Mouse (Mus musculus) embryo, embryonic 11 days (tissue): ENCODE results near the gene Rad9a.

ENCODE experiments used
- DNase-seq: peaks from one replicate; pipeline ENCODE4 v3.0.0-alpha.2; 2015

Gene Rad9a

GRCm38 (mm10) chr19:4217855-4218254 is 16.4 kb upstream of the Rad9a start:
- DNase-seq, result no peak

GRCm38 (mm10) chr19:4217140-4217539 is 15.7 kb upstream of the Rad9a start:
- no peak for DNase-seq

DNA sequence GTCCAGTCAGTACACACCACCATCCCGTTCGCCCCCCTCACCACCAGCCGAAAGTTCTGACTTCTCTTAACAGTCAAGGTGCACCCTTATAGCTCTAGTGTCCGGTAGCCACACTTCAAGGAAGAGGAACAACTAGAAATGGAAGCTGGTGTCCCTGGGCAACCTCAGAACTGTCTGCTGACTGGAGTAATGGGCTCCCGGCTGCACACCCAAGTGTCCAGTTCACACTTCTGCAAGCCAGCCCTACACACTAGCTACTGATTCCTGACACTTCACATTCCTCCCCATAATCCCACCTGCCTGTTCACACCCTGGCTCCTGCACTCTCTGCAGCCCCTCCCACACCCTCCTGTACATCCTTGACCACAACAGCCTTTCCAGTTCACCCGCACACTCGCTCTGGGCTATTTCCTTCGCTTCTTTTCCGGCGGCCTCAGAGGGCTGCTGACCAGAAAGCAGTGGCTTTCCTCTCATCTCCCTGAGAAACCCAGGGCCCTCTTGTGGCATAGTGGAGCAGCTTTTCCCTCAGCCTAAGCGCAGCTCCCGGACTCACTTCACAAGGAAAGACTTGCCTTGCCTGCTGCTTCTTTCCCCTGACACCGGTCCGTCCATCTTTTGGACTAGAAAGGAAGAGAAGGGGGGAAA is 14.7 kb upstream of the Rad9a start:
- peak; percentile 75 for DNase-seq

DNA sequence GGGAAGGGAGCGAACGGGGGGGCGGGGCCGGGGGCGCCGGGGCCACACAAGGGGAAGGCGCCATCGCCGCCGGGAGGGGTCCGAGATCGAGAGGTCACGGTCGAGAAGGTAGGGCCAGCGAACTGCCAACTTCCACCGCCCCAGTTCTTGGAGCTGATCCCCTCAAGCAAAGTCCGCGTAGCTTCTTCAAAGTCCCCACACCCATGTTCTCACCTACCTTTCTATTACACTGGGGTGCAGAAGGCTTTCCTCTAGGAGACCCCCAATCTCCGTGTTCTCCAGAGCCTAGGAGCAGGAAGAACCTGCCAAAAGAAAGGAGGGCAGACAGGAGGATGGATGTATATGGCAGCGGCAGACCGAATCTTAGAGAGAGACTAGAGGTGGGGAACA is 14.0 kb upstream of the Rad9a start:
- no peak for DNase-seq

- DNase-seq, result peak; percentile 67
These were observed 13.4 kb upstream of the Rad9a start for GRCm38 (mm10) chr19:4214771-4215450.

DNA sequence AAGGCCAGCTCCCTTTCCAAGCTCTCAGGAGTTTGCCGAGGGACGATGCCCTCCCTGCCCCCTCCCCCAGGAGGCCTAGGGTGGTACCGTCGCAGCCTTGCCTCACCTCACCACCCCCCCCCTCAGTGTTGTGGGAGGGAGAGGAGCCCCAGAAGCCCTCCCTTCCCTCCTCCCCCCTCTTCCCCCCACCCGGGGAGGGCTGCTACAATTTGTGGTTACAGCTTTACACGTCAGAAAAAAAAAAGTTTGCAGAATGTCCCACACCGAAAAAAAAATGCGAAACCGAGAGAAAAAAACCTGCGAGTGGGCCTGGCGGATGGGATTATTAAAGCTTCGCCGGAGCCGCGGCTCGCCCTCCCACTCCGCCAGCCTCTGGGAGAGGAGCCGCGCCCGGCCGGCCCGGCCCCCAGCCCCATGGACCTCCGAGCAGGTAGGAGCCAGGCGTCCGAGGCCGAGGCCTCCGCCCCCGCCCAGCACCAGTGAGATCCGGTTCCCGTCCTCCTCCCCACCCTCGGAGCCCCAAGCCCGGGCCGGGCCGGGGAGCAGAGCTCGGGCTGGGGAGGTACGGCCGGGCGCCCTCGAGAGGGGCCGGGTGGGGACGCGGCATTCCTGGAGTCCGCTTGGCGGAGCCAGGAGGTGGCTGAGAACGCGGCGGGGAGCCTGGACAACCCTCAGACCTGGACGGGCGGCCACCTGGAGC is 12.8 kb upstream of the Rad9a start, which contains the start of the genes Clcf1 and AC109138.7:
Gene Clcf1, plus strand, starts transcription at position 168 of the 700 bp plus-strand sequence.
Gene AC109138.7, plus strand, starts transcription at position 287 of the 700 bp plus-strand sequence.
- peak; percentile 74 for DNase-seq

GRCm38 (mm10) chr19:4213524-4213974 is 12.1 kb upstream of the Rad9a start:
- DNase-seq, result no peak

GRCm38 (mm10) chr19:4211891-4212588 is 10.6 kb upstream of the Rad9a start:
- no peak for DNase-seq

DNA sequence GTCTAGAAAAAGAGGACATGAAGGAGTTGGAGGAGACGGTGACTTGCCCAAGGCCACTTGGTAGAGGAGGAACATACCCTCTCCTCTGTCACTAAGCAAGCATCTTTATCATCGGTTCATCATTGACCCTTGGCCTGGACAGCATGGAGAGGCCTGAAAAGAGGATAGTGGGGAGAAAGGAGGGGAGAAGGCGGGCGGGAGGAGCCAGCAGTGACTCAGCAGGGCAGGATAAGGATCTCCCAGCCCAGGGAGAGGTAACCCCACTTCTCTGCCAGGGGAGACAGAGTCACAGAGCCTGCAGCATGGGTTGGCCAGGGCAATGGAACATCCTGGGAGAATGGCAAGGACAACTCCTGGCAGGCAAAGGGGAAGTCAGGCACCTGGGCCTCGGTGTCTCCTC is 7.1 kb upstream of the Rad9a start:
- no peak for DNase-seq

DNA sequence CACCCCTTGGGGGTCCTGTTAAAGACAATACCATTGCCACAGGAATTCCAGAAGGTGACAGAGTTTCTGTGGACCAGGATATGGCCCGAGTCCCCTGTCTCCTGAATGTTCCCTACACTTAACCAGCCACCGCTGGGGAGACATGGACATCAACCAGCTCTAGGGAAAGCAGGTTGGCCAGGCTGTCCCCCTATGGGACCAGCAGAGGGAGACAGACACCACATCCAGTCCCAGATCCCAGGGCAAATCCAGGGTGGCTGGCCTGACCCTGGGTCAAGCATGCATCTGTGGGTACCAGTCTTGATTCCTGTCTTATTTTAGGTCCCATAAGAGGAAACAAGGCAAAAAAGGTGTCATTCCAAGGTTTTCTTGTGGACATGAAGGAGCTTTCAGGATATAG is 5.5 kb upstream of the Rad9a start:
- peak; percentile 85 for DNase-seq

DNA sequence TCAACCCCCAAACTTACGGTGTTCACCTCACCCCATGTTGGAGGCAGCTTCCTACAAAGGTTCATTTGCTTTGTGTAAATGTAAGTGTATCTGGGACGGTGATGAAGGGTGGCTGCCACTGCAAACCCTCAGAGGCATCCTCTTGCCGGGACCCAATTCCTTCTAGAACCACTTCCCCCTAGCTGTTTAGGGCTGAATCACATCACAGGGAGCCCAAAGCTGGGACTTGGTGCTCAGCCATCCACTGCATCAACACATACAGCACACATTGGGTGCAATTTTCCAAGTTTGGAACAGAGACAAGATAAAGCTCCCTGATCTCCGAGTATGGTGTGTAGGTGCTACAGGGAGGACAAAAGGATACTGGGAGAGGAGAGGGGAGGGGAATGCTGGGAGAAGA is 3.4 kb upstream of the Rad9a start:
- DNase-seq, result no peak

- DNase-seq, result no peak
These were observed 2.3 kb upstream of the Rad9a start for GRCm38 (mm10) chr19:4203604-4204326.

DNA sequence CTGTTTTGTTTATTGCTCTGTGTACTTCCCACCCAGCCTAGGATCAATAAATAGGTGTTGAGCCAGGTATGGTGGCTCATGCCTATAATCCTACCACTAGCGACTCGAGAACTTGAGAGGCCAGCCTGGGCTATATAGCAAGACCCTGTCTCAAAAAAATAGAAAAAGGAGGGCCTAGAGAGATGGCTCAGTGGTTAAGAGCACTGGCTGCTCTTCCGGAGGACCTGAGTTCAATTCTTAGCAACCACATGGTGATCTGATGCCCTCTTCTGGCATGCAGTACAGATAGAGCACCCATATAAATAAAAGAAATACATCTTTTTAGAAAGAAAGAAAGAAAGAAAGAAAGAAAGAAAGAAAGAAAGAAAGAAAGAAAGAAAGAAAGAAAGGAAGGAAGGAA is 1.7 kb upstream of the Rad9a start:
- DNase-seq, result no peak

DNA sequence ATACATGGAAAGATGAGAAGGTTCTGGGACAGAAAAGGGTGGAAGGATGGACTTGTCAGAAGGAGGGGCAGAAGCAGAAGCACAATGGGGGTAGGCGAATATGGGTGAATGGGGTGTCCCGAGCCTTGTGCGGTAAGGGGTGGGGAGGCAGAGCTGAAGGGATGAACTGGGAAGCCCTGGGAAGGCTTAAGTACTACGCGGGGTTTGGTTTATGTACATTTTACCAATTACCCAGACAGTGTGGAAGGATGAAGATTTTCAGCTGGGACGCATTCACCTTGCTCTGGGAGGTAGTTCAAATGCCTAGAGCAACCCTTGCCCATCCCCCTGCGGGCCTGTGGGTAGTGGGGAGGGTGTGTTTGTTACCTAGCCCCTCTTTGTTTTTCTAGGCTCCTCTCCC is 687 bp upstream of the Rad9a start:
- no peak for DNase-seq

- DNase-seq, result no peak
These were observed 4.3 kb downstream of the Rad9a start for GRCm38 (mm10) chr19:4197180-4197579.

GRCm38 (mm10) chr19:4196548-4196947 is 4.9 kb downstream of the Rad9a start:
- DNase-seq, result no peak

- no peak for DNase-seq
These were observed 5.4 kb downstream of the Rad9a start for GRCm38 (mm10) chr19:4196048-4196447.

- DNase-seq, result no peak
These were observed 6.4 kb downstream of the Rad9a start for GRCm38 (mm10) chr19:4194776-4195650.

DNA sequence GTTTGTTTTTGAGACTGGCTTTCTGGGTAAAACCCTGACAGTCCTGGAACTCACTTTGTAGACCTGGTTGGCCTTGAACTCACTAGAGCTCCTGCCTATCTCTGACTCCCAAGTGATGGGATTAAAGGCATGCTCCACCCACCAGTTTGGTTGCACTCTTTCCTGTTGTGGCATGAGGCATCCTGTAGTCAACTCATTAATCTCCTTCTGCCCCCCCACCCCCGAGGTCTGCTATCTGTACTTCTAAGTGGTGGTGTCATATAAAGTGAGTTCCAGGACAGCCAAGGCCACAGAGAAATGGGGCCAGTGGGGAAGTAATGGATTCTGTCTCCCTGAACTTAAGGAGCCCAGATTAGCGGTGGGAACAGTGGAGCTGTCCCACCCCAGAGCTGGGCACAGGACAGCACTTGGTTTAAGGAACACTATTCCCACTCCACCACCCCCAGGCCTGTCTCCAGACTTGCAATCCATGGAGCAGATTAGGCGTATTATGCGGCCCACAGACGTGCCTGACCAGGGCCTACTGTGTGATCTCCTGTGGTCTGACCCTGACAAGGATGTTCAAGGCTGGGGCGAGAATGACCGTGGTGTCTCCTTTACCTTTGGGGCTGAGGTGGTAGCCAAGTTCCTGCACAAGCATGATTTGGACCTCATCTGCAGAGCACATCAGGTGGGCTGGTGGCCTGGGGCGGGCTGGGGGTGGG is 7.3 kb downstream of the Rad9a start:
- DNase-seq, result no peak

DNA sequence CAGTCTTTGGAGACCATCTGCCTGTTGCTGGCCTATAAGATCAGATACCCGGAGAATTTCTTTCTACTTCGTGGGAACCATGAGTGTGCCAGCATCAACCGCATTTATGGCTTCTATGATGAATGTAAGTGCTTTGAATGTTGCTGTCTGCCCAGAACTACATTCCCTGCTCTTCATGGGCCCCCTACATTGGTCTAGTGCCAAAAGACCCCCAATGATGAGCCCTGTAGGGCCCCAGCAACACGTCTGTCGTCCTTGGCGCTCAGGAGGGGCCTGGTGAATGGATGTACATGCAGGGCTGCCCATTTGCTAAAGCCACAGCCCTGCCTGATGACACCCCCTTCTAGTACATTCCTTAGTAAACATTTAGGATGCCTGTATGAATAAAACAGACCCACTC is 8.3 kb downstream of the Rad9a start:
- no peak for DNase-seq
